Mouse (Mus musculus) left cerebral cortex, postnatal 4 days (tissue): ENCODE measurements around the gene Gstm1. TPM values are rescaled to one million over a fixed set of nuclear protein-coding genes. Genes with fewer than 3 reads are reported as not detected.
"Not testable (repeated sequence)": the region's sequence is repeated elsewhere in the genome, so short reads cannot be mapped to it uniquely, and the experiment has no call there.

Experiments used
- DNase-seq: peaks from one replicate; pipeline ENCODE4 v3.0.0-alpha.2; 2022
- intact Hi-C: fragments of 180-260 bp; cut with DNase I; formaldehyde crosslinking; loops from one replicate; pipeline ENCODE4 v1.15.1; 2025
- total RNA-seq, 2 experiments: library from RNA; stranded (reverse); gene quantifications; 2 replicates each; pipeline ENCODE4 v1.2.3; 2021

Gstm1 gene
- total RNA-seq, 2 experiments from 2014 or later = 60.4 to 75.2 TPM

DNA sequence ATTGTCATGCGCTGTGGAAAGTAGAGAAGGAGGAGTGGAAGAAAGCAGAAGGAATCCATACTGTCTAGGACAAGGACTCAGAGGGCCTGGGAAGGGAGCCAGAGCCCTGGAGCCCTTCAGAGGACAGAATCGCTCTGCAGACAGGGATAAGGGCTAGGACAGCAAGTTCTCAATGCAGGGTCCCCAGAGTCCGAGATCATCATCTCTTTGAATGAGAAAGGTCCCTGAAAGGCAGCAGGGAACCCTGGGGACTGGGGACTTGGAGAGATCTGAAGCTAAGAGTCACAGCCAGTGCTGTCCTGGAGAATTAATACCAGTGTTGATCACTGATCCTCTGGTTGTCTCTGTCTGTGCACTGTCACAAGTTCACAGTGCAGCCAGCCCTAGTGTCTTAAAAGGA, 46.7 kb downstream of the Gstm1 start:
- DNase-seq, intact Hi-C loops: not testable (repeated sequence)

DNA sequence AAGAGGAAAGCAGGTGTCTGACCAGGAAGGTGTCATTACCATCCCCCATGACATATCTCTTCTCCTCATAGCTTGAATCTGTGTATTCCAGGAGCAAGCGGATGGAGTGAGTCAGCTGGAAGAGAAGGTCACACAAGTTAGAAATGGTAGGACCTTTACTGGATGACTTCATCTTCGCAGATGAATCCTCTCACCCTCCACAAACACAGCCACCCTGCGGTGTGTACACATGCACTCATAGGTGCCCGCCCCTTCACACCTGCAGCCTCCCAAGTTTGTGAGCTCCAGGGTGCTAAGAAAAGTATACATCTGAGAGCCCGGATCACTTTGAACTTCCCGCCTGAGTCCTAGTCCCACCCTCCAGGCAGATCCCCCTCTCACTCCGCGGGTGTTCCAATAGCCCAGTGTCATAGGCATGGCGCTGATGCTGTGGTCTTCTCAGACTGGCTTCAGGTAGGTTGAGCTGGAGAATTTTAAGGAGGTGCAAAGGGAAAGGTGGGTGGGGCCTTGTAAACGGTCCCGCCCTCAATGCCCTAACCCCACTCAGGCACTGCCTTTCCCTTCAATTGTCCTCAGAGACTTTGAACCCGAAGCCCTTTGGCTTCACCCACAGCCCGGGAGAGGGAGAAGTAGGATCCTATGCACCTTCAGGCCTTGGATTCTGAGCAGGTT, 48.9 kb downstream of the Gstm1 start, which contains the start of gene Gstm3:
Gene Gstm3 (minus strand): TSS at position 560 of the 672 bp plus-strand sequence.
- intact Hi-C loops = no loop called here
- DNase-seq = no peak

DNA sequence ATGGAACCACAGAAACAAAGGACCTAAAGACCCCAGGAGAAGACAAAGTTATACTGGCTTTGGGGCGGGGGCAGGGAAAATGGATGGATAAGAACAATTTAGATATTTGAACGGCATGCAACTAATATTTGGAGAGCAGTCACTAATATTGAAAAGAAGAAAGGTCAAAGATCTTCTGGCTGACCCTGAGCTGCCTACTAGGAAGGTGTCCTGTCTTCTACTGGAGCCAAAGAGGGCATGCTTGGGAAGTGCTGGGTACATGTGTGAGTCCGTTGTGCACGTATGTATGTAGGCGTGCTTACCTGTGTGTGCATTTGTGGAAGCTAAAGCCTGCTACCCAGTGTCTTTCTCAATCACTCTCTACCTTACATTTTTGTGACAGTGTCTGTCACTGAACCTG, 51.1 kb downstream of the Gstm1 start:
- intact Hi-C loops = no loop called here

DNA sequence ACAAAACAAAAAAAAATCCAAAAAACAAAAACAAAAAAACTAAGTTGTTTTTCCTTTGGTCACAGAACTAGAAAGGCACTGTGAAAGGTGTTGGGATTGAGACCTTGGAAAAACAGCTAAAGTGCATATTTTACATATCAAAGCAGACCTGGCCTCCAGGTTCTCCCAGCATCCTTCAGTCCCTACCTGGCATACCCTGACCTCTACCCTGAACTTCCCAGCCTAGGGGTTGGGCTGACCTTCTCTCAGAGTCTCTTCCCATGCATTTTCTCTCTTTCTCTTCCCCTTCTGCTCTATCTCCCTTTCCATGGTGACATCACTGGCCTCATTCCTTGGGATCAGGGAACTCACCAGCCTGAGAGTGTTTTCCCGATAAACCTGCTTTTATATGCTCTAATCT, 52.2 kb downstream of the Gstm1 start:
- intact Hi-C loops = no loop called here
- no peak for DNase-seq

More for the DNA sequence above, 51.1 kb downstream of the Gstm1 start:
- no peak for DNase-seq

GRCm38 (mm10) chr3:107964656-107965308, 53.0 kb downstream of the Gstm1 start:
- intact Hi-C loops = no loop called here
- DNase-seq = no peak

GRCm38 (mm10) chr3:107964026-107964425, 53.7 kb downstream of the Gstm1 start:
- intact Hi-C loops = no loop called here
- no peak for DNase-seq

Other genes with a start within 250 kb of the Gstm1 start
- not detected for gene Eps8l3, start 140.7 kb downstream of the Gstm1 start, total RNA-seq
- 10 to 100 TPM; 80.6 to 81.3 TPM for gene Gstm5, start 122.2 kb downstream of the Gstm1 start, total RNA-seq
- 10 to 100 TPM; 29.3 to 29.7 TPM for gene Gstm7, start 86.2 kb downstream of the Gstm1 start, total RNA-seq
- 1 to 10 TPM; 4.9 to 5.3 TPM for gene Gstm6, start 74.2 kb downstream of the Gstm1 start, total RNA-seq
- not detected for gene Gstm3, start 48.7 kb downstream of the Gstm1 start, total RNA-seq
- gene Gstm2, start 31.5 kb downstream of the Gstm1 start, total RNA-seq = 1 to 10 TPM; 3.2 to 3.8 TPM
- gene Gstm4, start 26.9 kb upstream of the Gstm1 start, total RNA-seq = 10 to 100 TPM; 10.3 to 10.9 TPM
- gene Ampd2, start 68.7 kb upstream of the Gstm1 start, total RNA-seq = 10 to 100 TPM; 65.3 to 75.4 TPM
- gene Gnat2, start 74.8 kb upstream of the Gstm1 start, total RNA-seq = under 1 TPM in 1 of 2 experiments, not detected in 1; 0.44 TPM
- 10 to 100 TPM; 88.6 to 90.4 TPM for gene Gnai3, start 128.2 kb upstream of the Gstm1 start, total RNA-seq
- gene Gpr61, start 136.9 kb upstream of the Gstm1 start, total RNA-seq = 10 to 100 TPM; 12.1 to 14.0 TPM
- gene Amigo1, start 168.4 kb upstream of the Gstm1 start, total RNA-seq = 10 to 100 TPM; 23.6 to 25.8 TPM
- 10 to 100 TPM; 10.9 to 11.4 TPM for gene Cyb561d1, start 183.2 kb upstream of the Gstm1 start, total RNA-seq
- gene Atxn7l2, start 193.0 kb upstream of the Gstm1 start, total RNA-seq = 10 to 100 TPM; 33.1 to 34.8 TPM
- 1 to 10 TPM in 1 of 2 experiments, under 1 TPM in 1; 0.98 to 1.4 TPM for gene Sypl2, start 208.7 kb upstream of the Gstm1 start, total RNA-seq
- 10 to 100 TPM; 98.8 to 99.0 TPM for gene Psma5, start 239.0 kb upstream of the Gstm1 start, total RNA-seq